16 mouse cellular contexts compared by ENCODE assay signal in the genomic region with DNA sequence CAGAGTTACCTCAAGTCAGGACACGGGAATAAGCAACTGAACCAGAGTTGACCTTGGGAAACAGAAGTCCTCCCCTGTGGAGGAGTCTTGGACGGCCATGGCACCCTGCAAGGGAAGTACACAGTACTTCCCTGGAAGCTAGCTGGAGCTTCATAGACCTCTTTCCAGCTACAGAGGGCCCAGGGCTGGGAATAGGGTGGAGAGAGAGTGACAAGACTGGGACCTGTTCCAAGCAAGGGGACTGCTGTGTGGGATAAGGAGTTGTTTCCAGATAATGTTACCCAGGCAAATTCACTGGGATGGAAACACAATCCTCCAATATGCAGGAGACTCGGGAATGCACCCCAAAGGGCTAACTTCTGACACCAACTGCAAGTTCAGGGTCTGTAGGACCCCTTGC.
"Had no signal": no experiment of that assay in that cellular context is flagged by ENCODE, and none has a peak within 500 bp of the region (broad histone marks: within the 10 kb centered on the region; RNA-seq: fewer than 3 reads in every experiment).

No protein-coding gene starts in this region.

- DNase-seq: kidney, postnatal 4 days; lung, adult 2 months; lung, postnatal 36 days; retina, postnatal 1 day; right cerebral cortex, postnatal 4 days; spleen, adult 18-20 months; thymus, adult 18-20 months; thymus, postnatal 14 days had no signal

- H3K9me3 ChIP-seq: limb, embryonic 13.5 days; liver, embryonic 15.5 days; midbrain, embryonic 15.5 days; neural tube, embryonic 12.5 days had no signal

- ATAC-seq: lung, postnatal 0 days; midbrain, embryonic 15.5 days had no signal

- H3K4me3 ChIP-seq: layer of hippocampus, adult 2 months; limb, embryonic 13.5 days; liver, embryonic 15.5 days; midbrain, embryonic 15.5 days; neural tube, embryonic 12.5 days had no signal

- H3K27me3 ChIP-seq: limb, embryonic 13.5 days; liver, embryonic 15.5 days; midbrain, embryonic 15.5 days; neural tube, embryonic 12.5 days had no signal

- H3K36me3 ChIP-seq: limb, embryonic 13.5 days; liver, embryonic 15.5 days; midbrain, embryonic 15.5 days; neural tube, embryonic 12.5 days had no signal

- H3K4me1 ChIP-seq: limb, embryonic 13.5 days; liver, embryonic 15.5 days; midbrain, embryonic 15.5 days; neural tube, embryonic 12.5 days had no signal

- H3K9ac ChIP-seq: limb, embryonic 13.5 days; liver, embryonic 15.5 days; midbrain, embryonic 15.5 days; neural tube, embryonic 12.5 days had no signal

- H3K27ac ChIP-seq: kidney, postnatal 0 days; layer of hippocampus, adult 2 months; limb, embryonic 13.5 days; liver, embryonic 15.5 days; midbrain, embryonic 15.5 days; neural tube, embryonic 12.5 days had no signal

- H3K4me2 ChIP-seq: limb, embryonic 13.5 days; liver, embryonic 11.5 days; liver, embryonic 15.5 days; midbrain, embryonic 15.5 days; neural tube, embryonic 12.5 days had no signal
